Mouse (Mus musculus) kidney, adult 2 months (tissue): ENCODE measurements around the gene Pcca. TPM values are rescaled to one million over a fixed set of nuclear protein-coding genes. Genes with fewer than 3 reads are reported as not detected.

Experiments used
- DNase-seq: peaks from one replicate; pipeline ENCODE4 v3.0.0; 2021
- H3K27ac ChIP-seq: fragments of 200-500 bp; 2 replicates; pipeline ENCODE4 v1.5.1; 2012; ENCODE audit warnings: low read depth, low read length, control low read depth, inconsistent platforms; ENCODE audit not compliant: insufficient read depth
- H3K27me3 ChIP-seq: fragments of 200-500 bp; replicated peaks from 2 replicates; pipeline ENCODE4 v1.6.1; 2012; ENCODE audit warnings: mild to moderate bottlenecking, moderate library complexity, low read length, inconsistent platforms; ENCODE audit not compliant: control insufficient read depth, insufficient read depth
- H3K36me3 ChIP-seq: fragments of 200-500 bp; 2 replicates; pipeline ENCODE4 v1.6.1; 2012; ENCODE audit warnings: mild to moderate bottlenecking, moderate library complexity, low read length, inconsistent platforms; ENCODE audit not compliant: control insufficient read depth, insufficient read depth
- H3K4me1 ChIP-seq: fragments of 200-500 bp; 2 replicates; pipeline ENCODE4 v1.6.1; 2011; ENCODE audit warnings: low read length; ENCODE audit not compliant: control insufficient read depth, insufficient read depth
- H3K4me3 ChIP-seq: fragments of 200-500 bp; 2 replicates; pipeline ENCODE4 v1.5.1; 2011; ENCODE audit warnings: mild to moderate bottlenecking, low read depth, low read length, control low read depth; ENCODE audit not compliant: insufficient read depth
- CTCF ChIP-seq: fragments of 200-500 bp; conservative IDR thresholded peaks from 2 replicates; pipeline ENCODE4 v1.5.1; 2011; ENCODE audit warnings: low read depth, mild to moderate bottlenecking, control low read depth, low read length, moderate library complexity, mixed read lengths; ENCODE audit not compliant: insufficient read depth, insufficient read length
- POLR2A ChIP-seq: fragments of 200-500 bp; IDR thresholded peaks from one replicate; pipeline ENCODE4 v1.6.1; 2011; ENCODE audit warnings: low read depth, low read length, control low read depth
- WGBS: fragments of 180-500 bp; shearing (Covaris S2); methylation state at CpG from one replicate; pipeline ENCODE4 v1.1.7; 2018; 5-methylcytosine and 5-hydroxymethylcytosine counted together
- polyA plus RNA-seq: library from polyadenylated mRNA; depleted of rRNA; stranded (reverse); fragments of >200 nt; gene quantifications from 2 replicates; pipeline ENCODE4 v1.2.3, GENCODE M21; 2012

The Pcca gene
- polyA plus RNA-seq, 1 experiment: 77.1 TPM

DNA sequence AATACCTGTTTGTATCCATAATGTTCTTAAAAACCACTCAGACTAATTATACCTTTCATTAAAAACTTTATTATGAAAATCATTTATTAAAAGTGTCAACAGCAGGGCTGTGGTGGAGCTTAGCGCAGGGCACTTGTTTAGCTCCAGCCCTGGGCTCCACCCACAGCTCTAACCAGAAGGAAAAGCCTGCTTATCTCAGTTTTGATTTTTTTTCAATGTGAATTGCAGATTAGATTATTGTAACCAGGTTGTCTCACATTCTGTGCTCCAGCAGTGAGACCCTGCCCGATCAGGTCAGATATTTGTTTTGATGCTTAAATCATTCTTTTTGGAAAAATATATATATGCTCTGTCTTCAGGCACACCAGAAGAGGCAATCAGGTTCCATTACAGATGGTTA lies 64.7 kb downstream of the Pcca start:
- TF ChIP-seq POLR2A (no peak), CTCF (no peak)
- Histone ChIP-seq H3K4me3 (no peak overlapping the region), H3K4me1 (peaks cover 16% of the 10 kb centered on the region; the same call in 1 of the 2 replicates), H3K27ac (no peak overlapping the region), H3K36me3 (no peaks in the 10 kb centered on the region), H3K27me3 (no peaks in the 10 kb centered on the region)
- WGBS: 85% methylated on average over 2 of the region's 2 CpGs
- DNase-seq: no peak

DNA sequence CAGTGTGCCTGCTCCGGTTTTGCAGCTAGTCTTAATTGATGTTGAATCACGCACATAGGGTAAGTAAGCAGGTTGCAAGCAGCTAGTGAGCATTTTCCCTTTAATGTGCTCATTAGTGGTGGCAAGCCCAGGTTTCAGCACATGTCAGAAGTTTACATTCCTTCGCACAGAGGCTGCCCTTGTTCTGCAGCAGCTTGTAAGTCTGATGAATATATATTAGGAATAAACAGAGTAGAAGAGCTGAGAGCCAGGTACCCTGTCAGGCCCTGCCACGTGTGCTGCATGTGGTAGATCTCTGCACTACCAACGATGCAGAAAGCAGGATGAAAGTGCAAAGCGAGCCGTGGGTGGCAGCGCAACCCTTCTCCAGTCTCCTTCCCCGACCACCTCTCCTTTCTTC lies 65.7 kb downstream of the Pcca start:
- Histone ChIP-seq H3K4me3 (no peak overlapping the region), H3K27ac (no peak overlapping the region), H3K36me3 (no peaks in the 10 kb centered on the region), H3K4me1 (peaks cover 22% of the 10 kb centered on the region), H3K27me3 (no peaks in the 10 kb centered on the region)
- peak; percentile 41 for DNase-seq
- no peak for TF ChIP-seq CTCF
- WGBS: 44% methylated on average over 9 of the region's 9 CpGs

DNA sequence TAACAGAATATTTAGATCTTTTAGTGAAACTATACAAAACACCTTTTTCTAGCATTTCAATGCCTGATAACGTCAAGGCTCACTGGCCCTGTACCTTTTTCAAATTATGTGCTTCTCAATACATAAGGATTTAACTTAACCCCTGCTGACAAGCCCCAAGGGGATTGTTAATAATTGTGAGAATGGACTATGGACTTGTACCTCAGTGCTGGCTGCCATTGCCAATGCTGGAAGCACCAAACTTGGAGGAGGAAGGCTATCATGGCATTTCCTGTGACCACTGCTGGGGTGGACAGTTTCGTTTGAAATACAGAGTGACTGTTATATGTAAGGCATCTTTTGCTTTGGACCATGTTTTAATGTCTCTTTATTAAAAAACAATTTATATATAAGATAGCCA lies 68.6 kb downstream of the Pcca start:
- Histone ChIP-seq H3K27ac (no peak overlapping the region), H3K36me3 (no peaks in the 10 kb centered on the region), H3K4me1 (peaks cover 35% of the 10 kb centered on the region), H3K27me3 (no peaks in the 10 kb centered on the region), H3K4me3 (no peak overlapping the region)
- no peak for TF ChIP-seq POLR2A
- no peak for TF ChIP-seq CTCF
- 48% methylated on average over 2 of the region's 2 CpGs for WGBS
- peak; percentile 89 for DNase-seq

DNA sequence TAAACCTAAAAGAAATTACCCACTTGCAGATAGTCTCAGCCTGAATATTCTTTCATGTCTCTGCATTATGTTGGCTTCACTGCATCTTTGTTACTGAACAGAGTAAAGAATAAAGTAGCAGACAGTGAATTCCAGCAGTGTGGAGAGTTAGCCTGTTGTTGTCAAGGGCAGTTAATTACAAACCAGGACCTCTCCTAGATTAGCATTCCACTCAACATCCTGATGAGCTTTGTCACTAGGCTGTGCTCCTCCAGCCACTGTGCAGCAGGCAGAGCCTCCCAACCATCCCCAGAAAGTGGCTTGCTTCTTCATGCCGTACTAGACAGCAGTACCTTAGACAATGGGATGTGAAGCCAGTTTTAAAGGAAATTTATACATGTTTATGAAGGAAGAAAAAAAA lies 72.4 kb downstream of the Pcca start:
- Histone ChIP-seq H3K36me3 (no peaks in the 10 kb centered on the region; the same call in 1 of the 2 replicates), H3K4me3 (no peak overlapping the region), H3K27me3 (no peaks in the 10 kb centered on the region), H3K4me1 (peaks cover 32% of the 10 kb centered on the region), H3K27ac (peak overlapping the region; percentile 81; the same call in 1 of the 2 replicates)
- 49% methylated on average over 1 of the region's 1 CpGs for WGBS
- peak; percentile 75 for DNase-seq
- no peak for TF ChIP-seq CTCF
- no peak for TF ChIP-seq POLR2A

DNA sequence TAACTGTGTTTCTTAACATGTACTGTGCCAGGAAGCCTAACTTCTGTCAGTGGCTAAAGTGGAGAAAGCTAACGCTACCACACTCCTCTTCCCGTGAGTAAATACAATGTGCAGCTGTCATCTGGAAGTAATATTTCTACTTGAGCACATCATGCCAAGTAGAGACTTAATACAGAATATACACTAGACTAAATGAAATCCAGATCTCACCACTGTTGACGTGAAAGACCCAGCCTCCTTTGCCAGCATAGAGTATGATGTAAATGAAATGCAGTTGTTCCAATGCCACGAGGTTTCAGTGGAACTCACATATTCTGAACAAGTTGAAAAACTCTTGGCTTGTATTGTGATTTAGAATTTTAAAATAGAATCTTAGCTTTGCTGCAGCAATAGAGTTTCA lies 73.3 kb downstream of the Pcca start:
- Histone ChIP-seq H3K4me1 (peaks cover 29% of the 10 kb centered on the region), H3K36me3 (no peaks in the 10 kb centered on the region; the same call in 1 of the 2 replicates), H3K27ac (no peak overlapping the region), H3K4me3 (no peak overlapping the region), H3K27me3 (no peaks in the 10 kb centered on the region)
- TF ChIP-seq CTCF (no peak), POLR2A (no peak)
- no peak for DNase-seq
- WGBS: 82% methylated on average over 4 of the region's 4 CpGs

DNA sequence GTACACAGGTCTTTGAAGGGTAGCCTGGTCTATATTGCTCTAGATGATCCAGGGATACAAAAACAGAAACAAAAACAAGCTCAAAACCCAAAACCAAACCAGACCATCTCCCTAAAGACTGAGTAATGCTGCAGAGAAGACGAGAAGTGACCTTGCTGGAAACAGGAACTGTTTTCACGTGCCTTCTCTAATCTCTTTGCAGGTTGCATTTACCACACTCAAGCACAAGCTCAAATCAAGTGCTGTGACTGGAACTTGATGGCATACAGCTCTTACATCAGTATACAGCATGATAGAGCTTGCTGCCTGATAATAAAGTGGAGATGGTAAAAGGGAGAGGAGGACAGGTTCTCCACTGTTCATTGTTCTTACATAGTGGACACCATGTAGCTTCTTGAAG lies 74.2 kb downstream of the Pcca start:
- Histone ChIP-seq H3K27me3 (no peaks in the 10 kb centered on the region), H3K4me3 (no peak overlapping the region), H3K27ac (no peak overlapping the region), H3K36me3 (no peaks in the 10 kb centered on the region; the same call in 1 of the 2 replicates), H3K4me1 (peaks cover 26% of the 10 kb centered on the region)
- DNase-seq: no peak
- 87% methylated on average over 2 of the region's 2 CpGs for WGBS
- no peak for TF ChIP-seq CTCF
- no peak for TF ChIP-seq POLR2A

DNA sequence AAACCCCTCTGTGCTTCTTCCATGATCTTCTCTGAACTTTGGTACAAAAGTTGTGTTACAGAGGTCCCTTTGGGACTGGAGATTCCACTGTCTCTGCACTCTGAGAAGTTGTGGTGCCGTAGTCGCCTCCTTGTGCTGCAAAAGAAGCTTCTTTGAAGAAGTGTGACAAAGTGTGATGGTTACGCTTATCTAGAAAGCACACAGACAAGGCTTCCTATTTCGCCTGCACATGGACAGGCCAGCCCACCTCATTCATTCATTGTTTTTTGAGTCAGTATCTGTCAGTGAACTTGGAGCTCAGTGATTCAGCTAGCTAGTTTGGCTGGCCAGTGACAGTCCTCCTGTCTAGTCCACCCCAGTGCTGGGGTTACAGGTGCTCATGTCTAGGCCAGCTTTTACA lies 76.9 kb downstream of the Pcca start:
- no peak overlapping the region for H3K27ac ChIP-seq
- H3K27me3 ChIP-seq: no peaks in the 10 kb centered on the region
- WGBS: 96% methylated on average over 4 of the region's 4 CpGs
- no peak for DNase-seq
- no peak overlapping the region for H3K4me3 ChIP-seq
- TF ChIP-seq CTCF (no peak), POLR2A (no peak)
- no peaks in the 10 kb centered on the region; the same call in 1 of the 2 replicates for H3K36me3 ChIP-seq
- peaks cover 9% of the 10 kb centered on the region for H3K4me1 ChIP-seq
